Mouse (Mus musculus): Measurements from ENCODE around the gene Gpd2. TPM values are rescaled to one million over a fixed set of nuclear protein-coding genes. Genes with fewer than 3 reads are reported as not detected.

Gene Gpd2
- total RNA-seq, 2 experiments from 2014 or later: 19.3 to 21.0 TPM

DNA sequence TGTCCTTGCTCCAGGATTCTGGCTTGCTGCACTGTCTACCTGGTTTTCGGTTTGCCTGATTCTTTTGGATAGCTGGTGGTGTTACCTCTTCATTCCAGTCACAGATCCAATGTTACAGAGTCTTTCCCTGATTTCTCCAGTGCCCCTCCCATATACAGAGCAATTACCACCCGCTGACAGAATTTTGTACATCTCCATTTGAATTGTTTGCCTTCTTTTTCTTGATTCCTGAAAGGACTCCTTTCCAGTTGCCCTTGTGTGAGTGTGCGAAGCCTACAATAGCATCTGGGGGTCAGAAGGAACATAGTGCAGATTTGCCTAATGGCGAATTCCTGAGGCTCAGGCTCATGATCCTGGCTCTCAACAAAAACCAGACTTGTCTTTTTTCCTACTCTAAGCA, 157.6 kb downstream of the Gpd2 start:
- DNase-seq: no peak

GRCm38 (mm10) chr2:57396061-57396460, 158.6 kb downstream of the Gpd2 start:
- DNase-seq: no peak

DNA sequence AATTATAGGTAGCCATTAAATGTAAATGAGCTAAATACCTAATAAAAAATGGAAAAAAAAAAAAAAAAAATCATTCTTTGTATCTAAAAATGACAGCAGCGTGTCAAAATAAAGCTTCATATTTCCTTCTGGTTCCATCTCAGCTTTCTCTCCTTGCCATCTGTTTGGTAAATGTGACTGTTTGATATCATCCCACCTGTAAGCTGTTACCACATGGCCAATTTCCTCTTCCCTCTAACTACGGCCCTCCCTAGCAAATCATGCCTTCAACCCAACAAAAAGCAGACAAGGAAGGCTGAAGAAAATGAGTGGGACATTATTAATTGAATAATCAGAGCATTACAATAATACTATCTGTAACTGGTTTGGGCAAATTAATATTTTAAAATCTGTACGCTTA, 160.3 kb downstream of the Gpd2 start:
- no peak for DNase-seq

GRCm38 (mm10) chr2:57407414-57408019, 170.1 kb downstream of the Gpd2 start:
- no peak for DNase-seq

GRCm38 (mm10) chr2:57408413-57408812, 171.0 kb downstream of the Gpd2 start:
- no peak for DNase-seq

- no peak for DNase-seq
Measured at GRCm38 (mm10) chr2:57411551-57411950, 174.1 kb downstream of the Gpd2 start.

DNA sequence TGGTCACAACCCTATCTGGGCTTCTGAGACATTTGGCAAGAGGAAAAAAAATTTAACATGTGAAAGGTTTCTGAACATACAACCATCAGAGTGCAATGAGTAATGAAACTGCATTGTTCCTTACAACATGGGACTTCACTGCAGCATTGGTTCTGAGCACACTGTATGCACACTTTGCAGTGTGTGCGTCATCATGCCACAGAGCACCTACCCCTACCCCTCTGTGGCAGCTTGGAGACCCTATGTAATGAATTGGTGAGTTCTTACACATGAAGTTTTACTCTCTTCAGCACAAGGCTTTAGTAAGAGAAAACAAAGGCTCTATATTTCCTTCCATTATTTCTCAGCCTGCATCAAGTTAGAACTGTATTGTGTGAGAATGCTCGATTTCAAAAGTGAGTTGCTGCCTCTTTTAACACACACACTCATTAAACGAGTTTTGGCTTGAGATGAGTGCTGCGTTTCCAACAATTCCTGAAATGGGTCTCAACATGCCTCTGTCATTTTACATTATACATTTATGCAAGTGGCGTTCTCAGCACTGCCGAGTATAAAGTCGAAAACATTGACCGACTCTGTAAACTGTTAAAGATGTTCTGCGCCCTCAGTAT, 177.2 kb downstream of the Gpd2 start:
- DNase-seq: no peak

- DNase-seq: no peak
Measured at GRCm38 (mm10) chr2:57416711-57417110, 179.3 kb downstream of the Gpd2 start.

Other genes starting within 250 kb of the Gpd2 start
- gene Nr4a2, start 113.6 kb upstream of the Gpd2 start, total RNA-seq (2021): 1 to 10 TPM; 1.9 TPM